Mouse (Mus musculus) urinary bladder, postnatal 4 days (tissue): ENCODE measurements around the gene Ccdc43.

ENCODE experiments used
- DNase-seq, 2 experiments: peaks; one replicate each; pipeline ENCODE4 v3.0.0; 2021 to 2022; ENCODE audit warnings: low spot score in 2 of 2

The Ccdc43 gene

DNA sequence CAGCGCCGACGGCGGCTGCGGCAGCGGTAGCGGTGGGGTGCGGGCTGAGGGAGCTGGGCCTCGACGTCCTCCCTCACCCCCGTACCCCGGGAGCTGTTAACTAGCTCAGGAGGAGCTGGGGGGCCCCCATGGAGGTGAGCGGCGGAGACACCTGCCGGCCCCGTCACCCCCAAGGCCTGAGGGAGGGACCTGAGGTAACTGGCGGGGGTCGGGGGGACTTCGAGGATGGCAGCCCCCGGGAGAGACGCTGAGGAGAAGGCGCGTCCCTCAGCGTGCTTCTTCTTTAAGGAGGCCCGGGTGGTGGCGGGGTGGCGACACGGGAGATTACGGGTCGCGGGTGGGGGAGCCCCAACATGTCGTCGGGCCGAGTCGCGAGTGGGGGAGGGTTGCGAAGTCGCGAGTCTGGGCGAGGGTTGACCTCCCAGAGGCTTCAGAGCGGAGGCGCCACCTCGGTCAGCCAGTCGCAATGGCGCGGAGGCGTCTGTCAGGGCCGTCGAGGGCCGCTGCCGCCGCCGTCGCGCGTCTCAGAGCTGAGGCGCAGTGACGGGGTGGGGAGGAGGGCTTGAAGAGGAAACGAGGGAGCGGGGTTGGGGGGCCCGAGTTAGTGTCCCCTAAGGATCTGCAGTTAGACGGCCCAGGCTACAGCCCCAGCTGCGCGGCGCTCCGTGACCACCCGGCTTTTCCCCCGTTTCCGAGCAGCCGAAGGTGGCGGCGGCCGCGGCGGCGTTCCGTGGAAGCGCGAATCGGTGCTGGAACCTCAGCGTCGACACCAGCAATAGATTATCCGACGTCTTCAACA, 31.7 kb downstream of the Ccdc43 start:
- no peak for DNase-seq

DNA sequence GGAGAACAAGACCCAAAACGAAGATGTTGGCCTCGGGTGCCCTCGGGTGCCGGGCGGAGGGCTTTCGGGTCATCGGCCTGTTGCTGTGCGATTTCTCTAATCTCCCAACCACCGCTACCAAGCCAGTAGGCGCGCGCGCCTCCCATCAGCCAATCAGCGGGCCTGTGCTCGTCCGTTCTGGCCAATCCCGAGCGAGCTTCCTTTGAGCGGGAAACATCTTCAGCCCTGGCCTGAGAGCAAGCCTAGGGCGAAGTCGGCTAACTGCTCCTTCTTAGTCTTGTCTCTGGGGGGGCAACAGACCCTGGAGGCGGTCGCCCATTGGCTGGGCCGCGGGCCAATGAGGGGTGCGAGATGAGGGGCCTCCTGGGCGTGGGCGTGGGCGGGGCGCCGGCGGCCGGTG, 32.4 kb downstream of the Ccdc43 start:
- no peak for DNase-seq

DNA sequence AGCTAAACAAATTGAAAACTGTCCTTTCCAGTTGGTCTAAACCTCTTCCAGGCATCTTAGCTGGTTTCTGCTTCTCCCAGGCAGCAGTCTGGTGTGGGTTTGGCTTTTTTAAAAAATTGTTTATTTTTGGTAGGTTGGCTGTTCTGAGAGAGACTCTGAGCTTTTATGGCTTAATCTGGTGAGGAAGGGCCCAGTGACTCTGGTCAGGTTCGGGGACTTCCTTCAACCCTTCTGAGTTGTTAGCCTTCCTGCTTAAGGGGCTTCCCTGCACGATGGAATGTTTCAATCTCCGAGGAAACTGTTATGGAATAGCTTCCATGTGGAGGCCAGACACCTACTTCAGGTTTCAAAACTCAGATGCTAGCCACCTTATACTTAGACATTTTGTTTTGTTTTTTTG, 34.2 kb downstream of the Ccdc43 start, which contains the start of gene Meioc:
Gene Meioc (plus strand): TSS at position 301 of the 400 bp plus-strand sequence.
- no peak for DNase-seq

DNA sequence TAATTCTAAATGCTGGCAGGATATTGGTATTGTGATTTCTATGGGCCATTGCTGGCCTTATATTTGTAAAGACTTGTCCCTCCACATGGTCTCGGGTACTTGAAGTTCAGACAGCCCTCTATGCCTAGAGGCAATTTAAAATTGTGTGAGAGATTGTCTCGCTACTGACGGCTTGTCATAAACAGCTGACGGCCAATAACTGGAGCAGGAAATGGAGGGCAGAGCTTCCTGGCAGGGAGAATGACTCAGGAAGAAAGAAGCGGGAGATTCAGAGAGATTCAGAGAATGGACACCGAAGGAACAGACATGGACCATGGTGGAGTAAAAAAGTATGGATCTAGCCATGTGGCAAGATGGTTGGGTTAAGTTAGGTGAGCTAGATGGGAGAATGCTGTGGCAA, 40.7 kb downstream of the Ccdc43 start:
- DNase-seq: peak in 1 of 2 experiments; percentile 22

DNA sequence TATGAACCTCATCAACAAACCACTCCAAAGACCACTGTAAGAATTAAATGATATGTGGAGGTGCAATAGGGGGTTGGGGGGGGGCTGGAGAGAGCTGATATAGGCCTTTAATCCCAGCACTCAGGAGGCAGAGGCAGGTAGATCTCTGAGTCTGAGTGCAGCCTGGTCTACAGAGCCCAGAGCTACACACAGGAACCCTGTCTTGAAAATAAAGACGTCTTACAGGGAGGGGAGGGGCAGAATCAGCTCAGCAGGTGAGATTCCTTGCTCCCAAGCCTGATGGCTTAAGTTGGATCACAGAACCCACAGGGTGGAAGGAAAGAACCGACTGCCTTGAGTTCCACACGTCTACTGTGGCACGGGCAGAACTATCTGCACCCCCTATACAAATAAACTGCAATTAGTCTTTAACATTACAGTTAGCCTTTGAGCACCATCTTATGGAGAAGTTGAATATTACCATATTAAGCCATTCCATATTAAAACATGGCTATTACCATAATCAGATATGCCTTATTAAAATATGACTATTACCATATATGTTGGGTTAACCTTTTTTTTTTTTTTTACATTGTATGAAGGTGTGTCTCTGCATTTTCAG, 41.2 kb downstream of the Ccdc43 start:
- peak in 1 of 2 experiments; percentile 41 for DNase-seq

DNA sequence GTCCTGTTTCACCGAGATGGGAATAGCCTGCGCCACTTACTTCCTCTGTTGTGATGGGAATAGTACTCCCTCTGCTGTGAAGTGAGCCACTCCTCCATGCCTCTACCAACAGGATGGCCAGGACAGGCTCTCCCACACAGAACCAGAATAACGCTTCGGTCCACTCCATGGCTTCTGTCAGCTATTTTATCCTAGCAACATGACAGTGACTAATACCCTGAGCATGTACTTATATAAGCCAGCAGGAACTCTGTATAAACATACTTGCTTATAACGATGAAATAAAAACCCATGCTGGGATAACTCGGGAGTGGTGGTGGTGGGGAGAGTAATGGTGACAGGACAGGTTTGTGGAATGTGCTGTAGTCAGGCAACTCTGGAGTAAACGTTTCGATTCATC, 41.7 kb downstream of the Ccdc43 start:
- DNase-seq: peak in 1 of 2 experiments; percentile 34

DNA sequence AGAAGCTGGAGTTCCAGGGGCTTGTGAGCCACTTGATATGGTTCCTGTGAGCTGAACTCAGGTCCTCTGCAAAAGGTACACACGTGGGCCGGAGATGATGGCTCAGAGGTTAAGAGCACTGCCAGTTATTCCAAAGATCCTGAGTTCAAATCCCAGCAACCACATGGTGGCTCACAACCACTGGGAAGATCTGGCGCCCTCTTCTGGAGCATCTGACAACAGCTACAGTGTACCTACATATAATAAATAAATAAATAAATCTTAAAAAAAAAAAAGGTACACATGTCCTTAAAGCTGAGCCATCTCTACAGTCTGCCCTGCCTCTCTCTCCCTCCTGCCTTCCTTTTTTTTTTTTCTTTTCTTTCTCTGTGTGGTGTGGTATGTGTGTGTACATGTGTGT, 44.7 kb downstream of the Ccdc43 start:
- peak in 1 of 2 experiments; percentile 57 for DNase-seq

DNA sequence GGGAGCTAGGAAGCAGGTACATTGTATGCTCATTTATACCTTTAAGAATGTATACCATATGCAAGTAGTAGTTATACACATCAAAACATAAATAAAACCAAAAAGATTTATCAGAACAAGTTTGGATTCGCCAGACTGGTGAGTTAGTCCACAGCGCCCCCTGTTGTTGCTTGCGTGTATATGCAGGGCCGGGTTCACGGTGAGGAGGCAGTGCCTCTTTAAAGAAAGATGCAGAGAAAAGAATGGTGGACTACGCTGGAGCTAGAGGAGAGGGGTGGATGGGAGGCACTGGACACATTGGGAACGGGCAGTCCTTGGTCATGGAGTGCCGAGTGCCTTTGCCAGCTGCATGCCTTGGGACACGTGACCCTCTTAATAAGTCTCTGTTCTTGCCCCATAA, 46.2 kb downstream of the Ccdc43 start:
- DNase-seq: peak; percentile 70 to 83

DNA sequence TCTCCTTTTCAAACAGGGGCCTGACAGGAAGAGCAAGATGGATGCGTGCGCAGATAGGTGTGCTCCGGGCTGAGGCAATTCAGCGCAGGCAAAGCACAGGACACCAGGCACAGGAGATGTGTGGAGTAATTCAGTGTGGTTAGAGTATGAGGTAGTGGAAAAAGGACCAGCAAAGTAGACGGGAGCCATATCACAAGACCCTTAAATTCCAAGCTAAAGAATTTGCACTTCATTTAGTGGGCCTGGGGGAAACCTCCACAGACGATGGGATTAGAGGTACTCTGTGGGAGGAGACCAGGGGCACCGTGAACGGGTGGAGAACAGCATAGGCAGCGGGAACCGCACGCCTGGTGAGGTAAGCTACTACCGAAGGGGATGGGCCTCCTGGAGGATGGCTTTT, 49.7 kb downstream of the Ccdc43 start:
- peak in 1 of 2 experiments; percentile 44 for DNase-seq

DNA sequence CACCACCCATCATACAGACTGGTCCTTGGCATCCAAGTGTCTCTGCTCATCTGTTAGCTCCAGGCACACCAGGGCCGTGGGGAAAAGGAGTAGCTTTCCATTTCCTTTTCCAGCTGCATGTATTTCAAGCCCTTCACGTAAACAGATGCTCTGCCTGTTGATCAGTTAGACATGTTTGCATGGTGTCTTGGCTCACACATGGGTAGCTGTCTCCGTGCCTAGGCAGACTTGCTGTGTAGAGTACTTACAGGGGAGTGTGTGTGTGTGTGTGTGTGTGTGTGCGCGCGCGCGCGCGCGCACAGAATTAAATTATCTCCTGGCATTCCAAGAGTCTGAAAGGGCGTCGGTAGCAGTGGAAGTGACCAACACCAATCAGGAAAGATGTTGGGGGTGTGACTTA, 51.4 kb downstream of the Ccdc43 start:
- no peak for DNase-seq

DNA sequence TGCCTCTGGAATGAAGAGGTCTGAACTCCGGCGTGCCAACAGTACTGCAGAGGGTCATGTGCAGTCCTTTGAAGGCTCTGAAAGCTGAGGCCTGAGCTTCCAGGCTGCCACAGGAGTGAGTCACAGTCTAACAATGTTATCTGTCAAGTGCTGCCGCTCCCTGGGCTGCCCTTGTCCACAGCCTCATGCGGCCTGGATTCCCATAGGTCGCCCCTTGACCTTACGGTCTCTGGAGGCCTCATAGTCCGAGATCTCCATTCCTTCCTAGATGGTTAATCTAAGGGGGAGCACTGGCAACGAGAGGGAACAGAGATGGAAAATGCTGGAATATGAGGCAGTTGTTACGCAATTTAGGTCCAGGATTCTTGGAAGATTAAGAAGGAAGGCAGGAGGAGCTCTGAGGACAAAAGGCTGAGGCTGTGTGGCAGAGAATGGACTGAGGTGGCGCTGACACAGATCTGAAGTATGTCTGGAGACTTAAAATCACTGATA, 53.6 kb downstream of the Ccdc43 start:
- DNase-seq: peak in 1 of 2 experiments; percentile 58

DNA sequence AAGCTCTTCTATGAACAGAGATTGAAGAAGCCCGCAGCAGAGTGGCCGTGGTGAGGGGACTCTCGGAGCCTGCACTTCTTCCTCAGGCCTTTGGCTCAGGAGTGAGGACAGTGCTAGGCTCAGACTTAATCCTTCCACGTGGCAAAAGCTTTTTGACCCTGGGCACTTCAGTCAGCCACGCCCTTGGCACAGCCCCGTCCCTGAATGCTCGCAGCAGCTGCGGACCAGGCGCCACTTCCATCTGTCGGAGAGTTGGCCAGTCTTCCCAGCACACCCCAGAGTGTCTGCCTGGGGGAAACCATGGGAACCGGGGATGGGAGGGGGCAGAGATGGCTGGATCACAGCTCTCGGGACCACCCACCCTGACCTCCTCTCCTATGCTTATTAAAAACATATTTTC, 60.7 kb downstream of the Ccdc43 start:
- no peak for DNase-seq
